Mouse (Mus musculus) hindbrain, embryonic 16.5 days (tissue): ENCODE data around the gene Mettl7b. TPM values are rescaled to one million over a fixed set of nuclear protein-coding genes. Genes with fewer than 3 reads are reported as not detected.

Experiments
- ATAC-seq: fragments of 200-750 bp; cut with Nextera tagmentation; 2 replicates; pipeline ENCODE4 v1.8.0; 2017; ENCODE audit warnings: moderate TSS enrichment, moderate library complexity
- H3K27ac ChIP-seq: fragments of 300-500 bp; sonication (generic); 2 replicates; pipeline ENCODE4 v1.5.1; 2014; ENCODE audit warnings: low read depth, mild to moderate bottlenecking, control low read depth, low read length, moderate library complexity
- H3K27me3 ChIP-seq: fragments of 300-500 bp; sonication (generic); replicated peaks from 2 replicates; pipeline ENCODE4 v1.6.1; 2014; ENCODE audit warnings: low read length; ENCODE audit not compliant: control insufficient read depth, insufficient read depth
- H3K36me3 ChIP-seq: fragments of 300-500 bp; sonication (generic); 2 replicates; pipeline ENCODE4 v1.6.1; 2014; ENCODE audit warnings: mild to moderate bottlenecking, low read length, moderate library complexity, mixed read lengths; ENCODE audit not compliant: control insufficient read depth, insufficient read depth
- H3K4me1 ChIP-seq: fragments of 300-500 bp; sonication (generic); 2 replicates; pipeline ENCODE4 v1.6.1; 2014; ENCODE audit warnings: low read depth, low read length; ENCODE audit not compliant: control insufficient read depth, insufficient read depth
- H3K4me2 ChIP-seq: fragments of 300-500 bp; sonication (generic); 2 replicates; pipeline ENCODE4 v1.6.1; 2014; ENCODE audit warnings: mild to moderate bottlenecking, low read length, control low read depth, moderate library complexity
- H3K4me3 ChIP-seq: fragments of 300-500 bp; sonication (generic); 2 replicates; pipeline ENCODE4 v1.5.1; 2014; ENCODE audit warnings: mild to moderate bottlenecking, low read length, control low read depth, moderate library complexity
- H3K9ac ChIP-seq: fragments of 300-500 bp; sonication (generic); 2 replicates; pipeline ENCODE4 v1.6.1; 2014; ENCODE audit warnings: low read depth, mild to moderate bottlenecking, control low read depth, low read length, moderate library complexity
- H3K9me3 ChIP-seq: fragments of 300-500 bp; sonication (generic); 2 replicates; pipeline ENCODE4 v1.6.1; 2014; ENCODE audit warnings: mild to moderate bottlenecking, low read length, moderate library complexity; ENCODE audit not compliant: control insufficient read depth
- WGBS: fragments of 180-500 bp; shearing (Covaris S2); extraction: QIAGEN DNeasy Blood & Tissue Kit; methylation state at CpG from one replicate; pipeline ENCODE4 v1.1.7; 2014; 5-methylcytosine and 5-hydroxymethylcytosine counted together
- polyA plus RNA-seq: library from polyadenylated mRNA; unstranded; fragments of >200 nt; fragmentation: Nextera tagmentation; extraction: Ambion mirVana; gene quantifications from 2 replicates; pipeline ENCODE4 v1.2.1, GENCODE M21; 2015

The Mettl7b gene
- polyA plus RNA-seq, 1 experiment from 2014 or later = not detected

- no peaks in the 10 kb centered on the region for H3K36me3 ChIP-seq
- no peak overlapping the region; the same call in 1 of the 2 replicates for H3K4me3 ChIP-seq
- no peak for ATAC-seq
- peaks cover 3% of the 10 kb centered on the region; the same call in 1 of the 2 replicates for H3K4me1 ChIP-seq
- H3K27me3 ChIP-seq = peaks cover 13% of the 10 kb centered on the region
- 62% methylated on average over 7 of the region's 7 CpGs for WGBS
- H3K9me3 ChIP-seq = no peaks in the 10 kb centered on the region
- no peak overlapping the region for H3K9ac ChIP-seq
- H3K27ac ChIP-seq = no peak overlapping the region
- H3K4me2 ChIP-seq = peak overlapping the region; percentile 83
Observed at GRCm38 (mm10) chr10:128934997-128935787, 25.6 kb downstream of the Mettl7b start.

DNA sequence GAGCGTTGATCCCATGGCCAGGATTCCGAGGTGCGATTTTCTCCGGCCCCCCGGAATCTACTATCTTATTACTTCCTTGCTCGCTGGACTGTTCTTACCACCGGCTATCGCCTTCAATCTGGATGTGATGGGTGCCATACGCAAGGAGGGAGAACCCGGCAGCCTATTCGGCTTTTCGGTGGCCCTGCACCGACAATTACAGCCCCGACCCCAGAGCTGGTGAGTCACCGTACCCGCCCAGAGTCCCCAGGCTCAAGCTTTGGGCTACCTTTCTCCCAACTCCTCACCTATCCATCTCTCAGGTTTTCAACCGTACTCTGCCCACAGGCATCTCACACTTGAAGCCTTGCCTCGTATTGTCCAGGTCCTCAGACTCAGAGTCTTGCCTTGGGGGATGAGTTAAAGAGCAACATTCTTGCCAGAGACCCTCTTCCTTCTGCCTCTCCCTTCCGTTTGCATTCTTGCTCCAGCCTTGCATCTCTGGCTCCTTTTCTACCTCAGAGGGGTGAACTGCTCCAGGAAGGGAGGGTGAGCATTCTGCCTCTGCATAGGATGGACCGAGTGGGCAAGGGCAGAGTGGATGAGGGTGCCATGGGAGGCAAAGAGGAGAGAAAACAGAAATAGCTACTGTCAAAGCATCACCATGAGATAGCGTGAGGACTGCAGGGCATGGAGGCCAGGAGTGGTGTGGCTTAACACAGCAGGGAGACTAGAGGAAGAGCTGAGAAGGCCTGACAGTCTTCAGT is 26.6 kb downstream of the Mettl7b start:
- H3K27ac ChIP-seq = no peak overlapping the region
- 3% methylated on average over 21 of the region's 21 CpGs for WGBS

GRCm38 (mm10) chr10:128933574-128933973 is 27.2 kb downstream of the Mettl7b start, which contains the start of gene Itga7:
Gene Itga7, plus strand, starts transcription at chr10:128933818.
- Histone ChIP-seq H3K9me3 (no peaks in the 10 kb centered on the region), H3K4me2 (peak within 1 kb of the TSS; percentile 83), H3K27ac (no peak within 1 kb of the TSS), H3K9ac (peak within 1 kb of the TSS; percentile 58), H3K4me3 (peak within 1 kb of the TSS; percentile 53), H3K27me3 (peaks cover 13% of the 10 kb centered on the region), H3K4me1 (peaks cover 3% of the 10 kb centered on the region; the same call in 1 of the 2 replicates), H3K36me3 (no peaks in the 10 kb centered on the region)
- peak; percentile 78 for ATAC-seq
- under 1% methylated on average over 26 of the region's 26 CpGs for WGBS

More for the DNA sequence above, 26.6 kb downstream of the Mettl7b start:
- Histone ChIP-seq H3K9me3 (no peaks in the 10 kb centered on the region), H3K27me3 (peaks cover 13% of the 10 kb centered on the region), H3K4me2 (peak overlapping the region; percentile 83), H3K9ac (peak overlapping the region; percentile 58), H3K4me3 (peak overlapping the region; percentile 53), H3K4me1 (peaks cover 3% of the 10 kb centered on the region; the same call in 1 of the 2 replicates), H3K36me3 (no peaks in the 10 kb centered on the region)
- ATAC-seq = peak; percentile 15; the same call in 1 of the 2 replicates

- Histone ChIP-seq H3K4me1 (peaks cover 7% of the 10 kb centered on the region), H3K27ac (no peak overlapping the region), H3K4me3 (no peak overlapping the region), H3K9ac (no peak overlapping the region), H3K36me3 (no peaks in the 10 kb centered on the region), H3K27me3 (peaks cover 13% of the 10 kb centered on the region), H3K9me3 (no peaks in the 10 kb centered on the region), H3K4me2 (no peak overlapping the region)
- no peak for ATAC-seq
- 74% methylated on average over 2 of the region's 2 CpGs for WGBS
Observed at GRCm38 (mm10) chr10:128931441-128931840, 29.3 kb downstream of the Mettl7b start.

DNA sequence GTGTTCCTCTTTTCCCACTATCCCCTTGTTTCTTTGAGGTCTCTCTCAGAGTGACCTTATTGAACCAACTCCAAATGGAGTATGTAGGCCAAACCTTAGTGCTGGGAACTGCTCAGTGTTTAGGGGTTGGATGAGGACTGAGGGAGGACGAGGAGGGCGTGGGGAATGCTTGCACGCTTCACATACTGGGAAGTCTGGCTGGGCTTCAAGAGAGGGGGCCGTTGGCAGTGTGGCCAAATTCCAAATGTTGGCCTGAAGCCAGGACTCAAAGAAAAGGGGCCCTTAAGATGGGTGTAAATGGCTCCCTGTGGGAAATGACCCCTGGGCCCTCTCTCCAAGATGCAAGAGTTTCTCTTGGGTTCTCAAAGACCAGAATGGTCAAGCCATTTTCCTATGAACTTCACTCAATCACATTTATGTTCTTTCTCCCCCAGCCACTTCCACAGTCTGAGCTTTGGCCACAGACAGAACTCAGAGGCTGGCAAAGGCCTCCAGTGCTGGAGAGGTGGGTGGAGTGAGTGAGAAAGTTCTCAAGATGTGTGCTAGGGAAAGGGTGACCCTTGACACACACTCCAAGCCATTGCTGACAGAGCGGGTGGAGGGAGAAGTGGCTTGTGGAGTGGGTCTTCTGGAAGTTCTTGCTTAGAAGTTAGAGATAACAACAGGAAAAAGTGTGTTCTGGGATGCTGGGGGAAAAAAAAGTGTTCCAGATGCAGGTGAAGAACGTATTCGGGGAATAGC is 31.0 kb downstream of the Mettl7b start:
- Histone ChIP-seq H3K4me3 (no peak overlapping the region), H3K4me2 (no peak overlapping the region), H3K4me1 (peaks cover 7% of the 10 kb centered on the region), H3K9me3 (no peaks in the 10 kb centered on the region), H3K9ac (no peak overlapping the region), H3K36me3 (no peaks in the 10 kb centered on the region), H3K27me3 (peaks cover 5% of the 10 kb centered on the region; the same call in 1 of the 2 replicates), H3K27ac (no peak overlapping the region)
- WGBS = 61% methylated on average over 7 of the region's 7 CpGs
- peak; percentile 49; the same call in 1 of the 2 replicates for ATAC-seq

- 28% methylated on average over 4 of the region's 4 CpGs for WGBS
- H3K27me3 ChIP-seq = no peaks in the 10 kb centered on the region; the same call in 1 of the 2 replicates
Observed at GRCm38 (mm10) chr10:128928356-128928755, 32.4 kb downstream of the Mettl7b start.

GRCm38 (mm10) chr10:128923935-128924334 is 36.9 kb downstream of the Mettl7b start, which contains the start of gene Bloc1s1:
Gene Bloc1s1, minus strand, starts transcription at chr10:128924035.
- 61% methylated on average over 9 of the region's 9 CpGs for WGBS
- peak within 1 kb of the TSS; percentile 86 for H3K4me2 ChIP-seq
- H3K9ac ChIP-seq = peak within 1 kb of the TSS; percentile 93
- peak within 1 kb of the TSS; percentile 86 for H3K4me3 ChIP-seq
- no peak for ATAC-seq
- peaks cover 27% of the 10 kb centered on the region for H3K4me1 ChIP-seq
- peak within 1 kb of the TSS; percentile 98 for H3K27ac ChIP-seq
- no peaks in the 10 kb centered on the region for H3K9me3 ChIP-seq
- no peaks in the 10 kb centered on the region for H3K27me3 ChIP-seq
- no peaks in the 10 kb centered on the region for H3K36me3 ChIP-seq

More at GRCm38 (mm10) chr10:128928356-128928755, 32.4 kb downstream of the Mettl7b start:
- peak; percentile 40; the same call in 1 of the 2 replicates for ATAC-seq
- peaks cover 12% of the 10 kb centered on the region for H3K4me1 ChIP-seq
- H3K4me3 ChIP-seq = no peak overlapping the region
- no peaks in the 10 kb centered on the region for H3K36me3 ChIP-seq
- no peaks in the 10 kb centered on the region for H3K9me3 ChIP-seq
- no peak overlapping the region; the same call in 1 of the 2 replicates for H3K9ac ChIP-seq
- H3K27ac ChIP-seq = peak overlapping the region; percentile 48; the same call in 1 of the 2 replicates
- no peak overlapping the region for H3K4me2 ChIP-seq

DNA sequence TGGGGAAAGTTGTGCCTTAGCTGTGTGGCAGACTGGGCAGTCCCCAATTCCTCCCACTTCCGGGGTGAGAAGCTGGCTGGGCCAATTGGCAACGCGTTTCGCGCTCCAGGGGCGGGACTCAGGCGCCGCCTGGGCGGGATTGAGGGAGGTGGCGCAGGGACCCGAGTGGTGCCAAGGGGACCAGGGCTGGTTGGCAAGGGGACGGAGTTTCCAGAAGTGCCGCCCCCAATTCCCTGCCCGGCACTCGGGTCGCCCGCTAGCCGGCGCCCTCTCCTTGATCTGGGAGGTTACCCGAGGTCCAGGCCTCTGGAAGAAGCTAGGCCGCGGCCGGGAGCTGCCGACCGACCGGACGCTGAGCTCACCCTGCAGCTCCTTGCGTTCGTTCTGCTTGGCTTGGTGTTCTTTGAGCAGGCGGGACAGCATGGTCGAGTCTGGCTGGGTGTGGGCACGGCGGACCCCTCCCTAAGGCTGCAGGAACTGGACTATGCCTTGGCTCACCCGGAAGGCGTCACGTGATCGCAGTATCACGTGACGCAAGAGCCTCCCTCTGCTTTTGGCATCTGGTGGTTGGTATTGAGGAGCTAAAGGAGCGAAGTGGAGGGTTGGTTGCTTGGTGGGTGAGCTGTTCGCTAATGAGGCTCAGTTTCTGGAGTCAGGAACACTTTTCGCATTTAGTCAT is 37.6 kb downstream of the Mettl7b start:
- H3K36me3 ChIP-seq = no peaks in the 10 kb centered on the region
- H3K27me3 ChIP-seq = no peaks in the 10 kb centered on the region
- H3K9me3 ChIP-seq = no peaks in the 10 kb centered on the region
- peak overlapping the region; percentile 93 for H3K9ac ChIP-seq
- peak; percentile 92 for ATAC-seq
- under 1% methylated on average over 38 of the region's 42 CpGs for WGBS
- peak overlapping the region; percentile 86 for H3K4me3 ChIP-seq
- H3K4me1 ChIP-seq = peaks cover 29% of the 10 kb centered on the region
- peak overlapping the region; percentile 86 for H3K4me2 ChIP-seq
- H3K27ac ChIP-seq = peak overlapping the region; percentile 98
